Mouse (Mus musculus) ES-Bruce4 (cell line): ENCODE results near the gene Taar8b. TPM values are rescaled to one million over a fixed set of nuclear protein-coding genes. Genes with fewer than 3 reads are reported as not detected.
A peak's percentile ranks its signal among the peaks of the same experiment; 100 is the strongest.

Source experiments
- H3K27ac ChIP-seq: 2 replicates; pipeline ENCODE4 v1.5.1; 2012; ENCODE audit warnings: low read length, inconsistent platforms; ENCODE audit not compliant: insufficient read depth
- H3K27me3 ChIP-seq: 2 replicates; pipeline ENCODE4 v1.6.1; 2012; ENCODE audit warnings: mild to moderate bottlenecking, low read length, inconsistent platforms; ENCODE audit not compliant: control insufficient read depth, poor library complexity, insufficient read depth, severe bottlenecking
- H3K36me3 ChIP-seq: 2 replicates; pipeline ENCODE4 v1.6.1; 2012; ENCODE audit warnings: inconsistent platforms, mild to moderate bottlenecking, low read length, moderate library complexity; ENCODE audit not compliant: control insufficient read depth, poor library complexity, insufficient read depth, severe bottlenecking
- H3K4me1 ChIP-seq: one replicate; pipeline ENCODE4 v1.8.1; 2011; ENCODE audit warnings: low read length; ENCODE audit not compliant: control insufficient read depth, insufficient read depth
- H3K4me3 ChIP-seq: 2 replicates; pipeline ENCODE4 v1.5.1; 2011; ENCODE audit warnings: low read depth, mild to moderate bottlenecking, low read length
- H3K9ac ChIP-seq: 2 replicates; pipeline ENCODE4 v1.6.1; 2012; ENCODE audit warnings: low read depth, mild to moderate bottlenecking, inconsistent platforms; ENCODE audit not compliant: poor library complexity, severe bottlenecking
- H3K9me3 ChIP-seq: replicated peaks from 2 replicates; pipeline ENCODE4 v1.6.1; 2012; ENCODE audit warnings: mild to moderate bottlenecking, low read length, inconsistent platforms; ENCODE audit not compliant: control insufficient read depth, poor library complexity, insufficient read depth, severe bottlenecking
- CTCF ChIP-seq: IDR thresholded peaks from one replicate; pipeline ENCODE4 v1.8.1; 2011; ENCODE audit warnings: low read depth, low read length
- EP300 ChIP-seq: IDR thresholded peaks from 2 replicates; pipeline ENCODE4 v1.6.1; 2011; ENCODE audit warnings: low read depth, low read length; ENCODE audit not compliant: insufficient read depth
- POLR2A ChIP-seq: IDR thresholded peaks from one replicate; pipeline ENCODE4 v1.8.1; 2011; ENCODE audit warnings: low read length; ENCODE audit not compliant: insufficient read depth
- polyA plus RNA-seq: library from polyadenylated mRNA; stranded (reverse); fragments of >200 nt; gene quantifications from 2 replicates; pipeline ENCODE4 v1.2.4, GENCODE M21; 2011; ENCODE audit warnings: low read depth; ENCODE audit not compliant: missing spikeins, insufficient read depth, insufficient read length

Taar8b gene
- polyA plus RNA-seq = not detected in 2 replicates

GRCm38 (mm10) chr10:24092194-24092593, at the start of gene Taar8b:
TSS of gene Taar8b (minus strand) at chr10:24092294.
- TF ChIP-seq POLR2A (no peak), EP300 (no peak), CTCF (no peak)
- H3K36me3 ChIP-seq = no peaks in the 10 kb centered on the region
- H3K9ac ChIP-seq = no peak within 1 kb of the TSS
- H3K27me3 ChIP-seq = no peaks in the 10 kb centered on the region
- no peak within 1 kb of the TSS for H3K4me3 ChIP-seq
- H3K9me3 ChIP-seq = no peaks in the 10 kb centered on the region
- H3K27ac ChIP-seq = no peak within 1 kb of the TSS
- H3K4me1 ChIP-seq = no peaks in the 10 kb centered on the region

- no peaks in the 10 kb centered on the region for H3K27me3 ChIP-seq
- no peak overlapping the region for H3K9ac ChIP-seq
Observed at GRCm38 (mm10) chr10:24138623-24139261, 46.6 kb upstream of the Taar8b start.

GRCm38 (mm10) chr10:24134071-24134645, 42.1 kb upstream of the Taar8b start:
- Histone ChIP-seq H3K4me3 (no peak overlapping the region), H3K4me1 (no peaks in the 10 kb centered on the region), H3K9me3 (no peaks in the 10 kb centered on the region), H3K27me3 (no peaks in the 10 kb centered on the region), H3K36me3 (no peaks in the 10 kb centered on the region), H3K27ac (no peak overlapping the region), H3K9ac (no peak overlapping the region)
- TF ChIP-seq EP300 (no peak), POLR2A (no peak), CTCF (no peak)

More at GRCm38 (mm10) chr10:24138623-24139261, 46.6 kb upstream of the Taar8b start:
- no peak overlapping the region for H3K27ac ChIP-seq
- no peaks in the 10 kb centered on the region for H3K4me1 ChIP-seq
- H3K4me3 ChIP-seq = no peak overlapping the region
- TF ChIP-seq POLR2A = no peak
- TF ChIP-seq CTCF = no peak
- no peak for TF ChIP-seq EP300
- H3K36me3 ChIP-seq = no peaks in the 10 kb centered on the region
- no peaks in the 10 kb centered on the region for H3K9me3 ChIP-seq

- Histone ChIP-seq H3K36me3 (no peaks in the 10 kb centered on the region), H3K27ac (no peak overlapping the region; the same call in 1 of the 2 replicates), H3K4me3 (no peak overlapping the region), H3K4me1 (no peaks in the 10 kb centered on the region), H3K9me3 (no peaks in the 10 kb centered on the region), H3K9ac (peak overlapping the region; percentile 48; the same call in 1 of the 2 replicates), H3K27me3 (no peaks in the 10 kb centered on the region)
- TF ChIP-seq POLR2A = no peak
- TF ChIP-seq EP300 = no peak
- TF ChIP-seq CTCF = no peak
Observed at GRCm38 (mm10) chr10:24133132-24133531, 41.0 kb upstream of the Taar8b start.

GRCm38 (mm10) chr10:24132273-24132672, 40.2 kb upstream of the Taar8b start:
- no peak overlapping the region for H3K4me3 ChIP-seq
- H3K27ac ChIP-seq = peak overlapping the region; percentile 91
- no peaks in the 10 kb centered on the region for H3K36me3 ChIP-seq
- H3K9ac ChIP-seq = peak overlapping the region; percentile 61; the same call in 1 of the 2 replicates
- no peaks in the 10 kb centered on the region for H3K4me1 ChIP-seq
- H3K9me3 ChIP-seq = no peaks in the 10 kb centered on the region
- H3K27me3 ChIP-seq = no peaks in the 10 kb centered on the region
- TF ChIP-seq EP300 (peak; percentile 43; the same call in 1 of the 2 replicates), CTCF (no peak), POLR2A (no peak)
